Mouse (Mus musculus) intestine, embryonic 15.5 days (tissue): ENCODE measurements around the gene Cxcr4. TPM values are rescaled to one million over a fixed set of nuclear protein-coding genes. Genes with fewer than 3 reads are reported as not detected.
A peak's percentile ranks its signal among the peaks of the same experiment; 100 is the strongest.

Experiments
- ATAC-seq: fragments of 200-750 bp; cut with Nextera tagmentation; 2 replicates; pipeline ENCODE4 v1.8.0; 2017; ENCODE audit warnings: moderate TSS enrichment, moderate library complexity
- H3K27ac ChIP-seq: fragments of 300-500 bp; sonication (generic); 2 replicates; pipeline ENCODE4 v1.5.1; 2015; ENCODE audit warnings: mild to moderate bottlenecking, inconsistent platforms
- H3K27me3 ChIP-seq: fragments of 300-500 bp; sonication (generic); replicated peaks from 2 replicates; pipeline ENCODE4 v1.6.1; 2015; ENCODE audit warnings: inconsistent platforms
- H3K36me3 ChIP-seq: fragments of 300-500 bp; sonication (generic); 2 replicates; pipeline ENCODE4 v1.6.1; 2015; ENCODE audit warnings: inconsistent platforms
- H3K4me1 ChIP-seq: fragments of 300-500 bp; sonication (generic); replicated peaks from 2 replicates; pipeline ENCODE4 v1.6.1; 2015; ENCODE audit warnings: inconsistent platforms
- H3K4me2 ChIP-seq: fragments of 300-500 bp; sonication (generic); replicated peaks from 2 replicates; pipeline ENCODE4 v1.6.1; 2015; ENCODE audit warnings: mild to moderate bottlenecking, inconsistent platforms
- H3K4me3 ChIP-seq: fragments of 300-500 bp; sonication (generic); replicated peaks from 2 replicates; pipeline ENCODE4 v1.5.1; 2015; ENCODE audit warnings: inconsistent platforms
- H3K9ac ChIP-seq: fragments of 300-500 bp; sonication (generic); 2 replicates; pipeline ENCODE4 v1.6.1; 2015; ENCODE audit warnings: inconsistent platforms
- H3K9me3 ChIP-seq: fragments of 300-500 bp; sonication (generic); 2 replicates; pipeline ENCODE4 v1.6.1; 2016; ENCODE audit warnings: inconsistent platforms
- WGBS: fragments of 180-500 bp; shearing (Covaris S2); methylation state at CpG from one replicate; pipeline ENCODE4 v1.1.7; 2015; 5-methylcytosine and 5-hydroxymethylcytosine counted together
- polyA plus RNA-seq: library from polyadenylated mRNA; unstranded; fragments of >200 nt; fragmentation: Nextera tagmentation; extraction: Ambion mirVana; gene quantifications from 2 replicates; pipeline ENCODE4 v1.2.1, GENCODE M21; 2015

The Cxcr4 gene
- polyA plus RNA-seq, 1 experiment from 2014 or later, result 3.1 TPM

DNA sequence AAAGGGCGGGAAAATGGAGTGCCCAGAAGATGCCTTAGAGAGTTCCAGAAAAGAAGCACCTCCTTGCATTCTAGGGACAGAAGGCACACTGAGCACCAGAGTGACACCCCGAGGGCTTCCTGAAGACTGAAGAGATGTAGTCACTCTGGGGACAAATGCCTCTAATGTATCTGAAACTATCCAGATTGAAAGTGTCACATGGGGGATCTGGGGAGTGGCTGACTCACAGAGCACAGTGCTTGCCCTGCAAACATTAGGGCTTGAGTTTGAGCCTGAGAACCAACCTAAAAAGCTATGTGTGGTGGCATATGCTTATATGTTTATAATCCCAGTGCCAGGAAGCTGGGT lies 23.3 kb upstream of the Cxcr4 start:
- Histone ChIP-seq H3K27me3 (no peaks in the 10 kb centered on the region), H3K27ac (no peak overlapping the region), H3K4me1 (no peaks in the 10 kb centered on the region), H3K9me3 (no peaks in the 10 kb centered on the region), H3K9ac (no peak overlapping the region), H3K4me3 (no peak overlapping the region), H3K36me3 (no peaks in the 10 kb centered on the region), H3K4me2 (no peak overlapping the region)
- no peak for ATAC-seq
- 80% methylated on average over 2 of the region's 2 CpGs for WGBS

DNA sequence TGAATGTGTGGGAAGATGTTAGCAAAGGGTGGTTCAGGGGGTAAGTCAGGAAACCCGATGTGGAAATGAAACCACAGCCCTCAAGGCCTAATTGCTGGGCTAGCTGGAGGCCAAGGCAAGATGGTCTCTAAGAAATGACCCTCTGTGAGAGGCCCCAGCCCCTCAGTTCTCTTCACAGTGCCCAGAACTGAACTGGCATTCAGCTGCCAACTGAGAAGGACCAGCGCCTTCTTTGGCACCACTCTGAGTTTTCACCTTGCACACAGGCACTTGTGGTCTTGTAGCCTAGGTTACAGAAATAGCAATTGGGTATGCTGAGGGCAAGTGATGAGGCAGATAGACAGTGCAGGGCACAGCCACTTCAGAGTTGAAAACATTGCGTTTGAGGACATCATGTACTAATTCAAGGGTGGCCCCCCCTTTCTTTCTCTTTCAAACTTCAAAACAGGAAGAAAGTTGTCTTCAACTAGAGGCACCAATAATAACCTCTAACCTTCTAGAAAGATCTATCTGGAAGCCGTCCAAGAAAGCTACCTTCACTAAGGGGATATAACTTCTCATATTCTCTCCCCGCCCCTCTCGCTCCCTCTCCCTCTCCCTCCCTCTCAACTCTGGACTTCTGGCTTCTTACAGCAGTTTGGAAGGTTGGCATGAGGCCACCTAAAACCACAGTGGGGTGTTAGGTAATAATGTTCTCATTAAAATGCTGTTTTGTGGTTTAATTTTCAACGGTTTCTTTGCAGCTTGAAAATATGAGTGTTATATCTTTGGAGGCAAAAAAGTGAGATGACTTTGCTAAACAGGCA lies 22.8 kb upstream of the Cxcr4 start:
- ATAC-seq, result 0 out of 2 replicates have a peak, but pooled peaks have one; percentile 28

DNA sequence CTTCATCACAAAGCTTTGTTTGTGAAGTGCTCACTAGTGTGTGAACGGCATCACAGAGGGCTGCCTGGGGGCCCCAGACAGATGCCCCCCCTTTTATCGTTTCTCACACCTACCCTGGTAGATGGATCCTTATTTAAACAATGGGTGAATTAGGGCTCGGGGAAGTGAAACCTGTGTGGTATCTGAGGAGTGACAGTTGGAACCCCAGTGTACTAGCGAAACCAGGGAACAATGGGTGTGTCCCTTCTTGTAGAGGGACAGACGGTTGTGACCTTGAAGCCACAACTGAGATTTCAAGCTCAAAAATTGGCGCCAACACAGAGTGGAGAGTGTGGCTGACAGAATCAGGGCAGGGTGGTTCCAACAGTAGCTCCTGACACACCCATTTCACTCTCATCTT lies 16.0 kb upstream of the Cxcr4 start:
- H3K4me2 ChIP-seq, result no peak overlapping the region
- H3K9ac ChIP-seq, result no peak overlapping the region
- no peaks in the 10 kb centered on the region for H3K9me3 ChIP-seq
- no peak overlapping the region for H3K27ac ChIP-seq
- no peak for ATAC-seq
- no peaks in the 10 kb centered on the region for H3K4me1 ChIP-seq
- 58% methylated on average over 6 of the region's 6 CpGs for WGBS
- H3K4me3 ChIP-seq, result no peak overlapping the region
- H3K36me3 ChIP-seq, result no peaks in the 10 kb centered on the region
- H3K27me3 ChIP-seq, result no peaks in the 10 kb centered on the region

More for the DNA sequence above, 22.8 kb upstream of the Cxcr4 start:
- no peak overlapping the region for H3K4me3 ChIP-seq
- no peaks in the 10 kb centered on the region for H3K27me3 ChIP-seq
- WGBS, result 53% methylated on average over 7 of the region's 7 CpGs
- H3K36me3 ChIP-seq, result no peaks in the 10 kb centered on the region
- H3K4me2 ChIP-seq, result no peak overlapping the region
- H3K9ac ChIP-seq, result no peak overlapping the region
- H3K4me1 ChIP-seq, result no peaks in the 10 kb centered on the region
- H3K27ac ChIP-seq, result no peak overlapping the region
- no peaks in the 10 kb centered on the region for H3K9me3 ChIP-seq

DNA sequence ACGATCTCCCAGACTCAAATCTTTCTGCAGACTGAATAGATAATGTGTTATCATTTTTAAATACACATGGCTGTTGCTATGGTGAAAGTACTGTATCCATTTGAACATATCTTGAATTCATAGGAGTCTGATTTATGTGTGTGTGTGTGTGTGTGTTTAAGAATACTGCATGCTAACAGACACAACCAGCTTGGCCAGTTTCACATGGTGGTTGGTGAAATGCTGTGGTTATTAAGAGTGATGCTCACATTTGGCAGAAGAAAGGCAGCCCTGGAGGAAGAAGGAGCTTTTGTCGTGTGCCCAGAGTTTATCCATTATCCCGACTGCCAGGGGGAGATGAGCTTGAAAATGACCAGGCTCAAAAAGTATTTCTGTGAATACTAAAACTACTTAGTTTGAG lies 15.3 kb upstream of the Cxcr4 start:
- Histone ChIP-seq H3K9ac (no peak overlapping the region), H3K4me2 (no peak overlapping the region), H3K4me3 (no peak overlapping the region), H3K27ac (no peak overlapping the region), H3K27me3 (no peaks in the 10 kb centered on the region), H3K4me1 (no peaks in the 10 kb centered on the region), H3K9me3 (no peaks in the 10 kb centered on the region), H3K36me3 (no peaks in the 10 kb centered on the region)
- WGBS, result 62% methylated on average over 3 of the region's 3 CpGs
- ATAC-seq, result no peak

DNA sequence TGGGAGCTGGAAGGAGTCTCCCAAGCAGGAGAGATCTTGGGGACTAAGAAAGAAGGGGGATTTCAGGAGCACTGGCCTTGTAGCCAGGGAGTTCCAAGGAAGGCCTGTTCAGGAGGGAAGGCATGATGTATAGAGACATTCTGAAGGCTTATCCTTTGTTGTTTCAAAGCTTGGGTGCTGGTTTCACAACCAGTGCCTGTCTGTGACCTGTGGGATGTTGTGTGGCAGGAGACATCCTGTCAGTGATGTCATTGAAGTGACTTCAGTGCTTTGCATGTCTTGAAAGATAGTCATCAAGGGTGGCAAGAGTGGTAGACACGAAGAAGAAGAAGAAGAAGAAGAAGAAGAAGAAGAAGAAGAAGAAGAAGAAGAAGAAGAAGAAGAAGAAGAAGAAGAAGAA lies 13.7 kb upstream of the Cxcr4 start:
- Histone ChIP-seq H3K9ac (no peak overlapping the region), H3K27ac (no peak overlapping the region), H3K9me3 (no peaks in the 10 kb centered on the region), H3K4me2 (no peak overlapping the region), H3K4me3 (no peak overlapping the region), H3K4me1 (no peaks in the 10 kb centered on the region), H3K36me3 (no peaks in the 10 kb centered on the region), H3K27me3 (no peaks in the 10 kb centered on the region)
- no peak for ATAC-seq
- 80% methylated on average over 1 of the region's 1 CpGs for WGBS

DNA sequence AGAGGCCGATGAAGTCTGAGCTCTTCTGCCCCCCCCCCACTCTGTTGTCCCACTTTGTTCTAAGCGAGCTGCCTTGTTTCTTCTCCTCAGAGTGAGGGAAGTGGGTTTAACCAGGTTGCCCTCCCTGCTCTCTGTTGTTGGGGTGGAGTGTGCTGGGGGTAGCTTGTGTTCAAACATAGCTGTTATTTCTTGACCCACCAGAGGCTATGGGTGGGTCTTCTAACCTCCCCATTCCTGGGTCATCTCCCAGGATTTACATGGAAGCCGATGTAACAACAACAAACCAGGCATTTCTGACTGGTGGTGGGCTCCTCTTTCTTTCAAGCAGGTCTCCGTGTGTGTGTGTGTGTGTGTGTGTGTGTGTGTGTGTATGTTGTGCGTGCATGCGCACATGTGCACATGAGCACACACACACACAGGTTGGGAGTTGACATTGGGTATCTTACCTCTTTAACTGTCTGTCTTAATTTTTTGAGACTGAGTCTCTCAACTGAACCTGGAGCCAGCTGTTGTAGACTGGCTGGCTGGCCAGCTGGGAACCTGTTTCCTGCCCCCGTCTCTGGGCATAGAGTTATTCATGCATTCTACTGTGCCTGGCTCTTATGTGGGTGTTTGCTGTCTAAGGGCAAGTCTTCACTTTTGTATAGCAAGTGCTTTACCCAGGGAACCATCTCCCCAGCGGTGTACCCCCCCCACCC lies 10.7 kb upstream of the Cxcr4 start:
- Histone ChIP-seq H3K27me3 (no peaks in the 10 kb centered on the region), H3K4me2 (no peak overlapping the region), H3K9ac (no peak overlapping the region), H3K36me3 (no peaks in the 10 kb centered on the region), H3K27ac (no peak overlapping the region), H3K4me3 (no peak overlapping the region), H3K9me3 (no peaks in the 10 kb centered on the region), H3K4me1 (no peaks in the 10 kb centered on the region)
- 72% methylated on average over 8 of the region's 8 CpGs for WGBS
- ATAC-seq, result no peak

DNA sequence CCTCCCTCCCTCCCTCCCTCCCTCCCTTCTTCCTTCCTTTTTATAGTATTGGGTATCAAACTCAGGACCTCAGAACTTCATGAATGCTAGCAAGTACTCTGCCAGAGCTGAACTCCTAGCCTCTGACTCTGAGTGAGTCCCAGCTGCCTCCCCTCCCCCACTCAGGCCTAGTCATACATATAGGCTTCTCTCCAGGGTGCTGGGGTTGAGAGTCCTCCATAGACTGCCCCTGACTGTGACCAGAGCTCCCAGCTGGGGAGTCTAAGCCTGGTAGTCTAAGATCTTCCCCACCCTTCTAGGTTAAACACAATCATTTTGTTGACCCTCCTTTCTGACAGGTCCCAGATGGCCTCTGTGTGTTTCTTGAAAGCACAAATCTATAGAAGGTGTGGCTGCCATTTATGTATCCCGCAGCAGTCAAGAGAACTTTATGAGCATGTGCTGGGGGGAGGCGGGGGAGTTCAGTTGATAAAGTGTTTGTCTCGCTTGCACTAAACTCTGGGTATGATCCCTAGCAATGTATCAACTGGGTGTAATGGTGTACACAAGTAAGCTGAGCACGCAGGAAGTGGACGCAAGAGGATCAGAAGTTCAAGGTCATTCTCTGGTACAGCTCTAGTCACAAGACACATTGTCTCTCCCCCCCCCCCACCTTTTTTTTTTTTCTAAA lies 10.1 kb upstream of the Cxcr4 start:
- WGBS, result 36% methylated on average over 5 of the region's 5 CpGs
- no peak overlapping the region for H3K27ac ChIP-seq
- H3K36me3 ChIP-seq, result no peaks in the 10 kb centered on the region
- H3K4me1 ChIP-seq, result no peaks in the 10 kb centered on the region
- no peaks in the 10 kb centered on the region for H3K9me3 ChIP-seq
- H3K9ac ChIP-seq, result no peak overlapping the region
- ATAC-seq, result peak; percentile 90
- no peaks in the 10 kb centered on the region for H3K27me3 ChIP-seq
- no peak overlapping the region for H3K4me3 ChIP-seq
- no peak overlapping the region for H3K4me2 ChIP-seq

DNA sequence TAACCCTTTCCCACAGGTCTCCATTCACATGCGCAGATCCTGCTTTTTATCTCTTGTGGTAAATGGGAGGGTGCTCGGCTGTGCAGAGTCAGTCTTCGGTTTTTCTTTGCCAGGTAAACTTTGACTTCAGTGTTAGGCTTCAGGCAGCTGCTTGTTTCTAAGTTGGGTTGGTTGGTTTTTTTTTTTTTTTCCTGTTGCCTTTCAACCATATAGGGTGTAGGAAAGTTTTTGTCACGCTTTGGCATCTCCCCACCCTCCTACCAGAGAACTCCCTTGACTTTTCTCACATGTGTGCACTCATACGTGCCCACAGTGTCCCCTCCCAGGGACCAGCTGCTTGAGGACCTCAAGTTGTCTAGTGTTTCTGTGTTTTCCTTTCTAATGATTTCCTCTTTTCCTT lies 9.2 kb upstream of the Cxcr4 start:
- no peak overlapping the region for H3K4me3 ChIP-seq
- H3K27me3 ChIP-seq, result no peaks in the 10 kb centered on the region
- no peak for ATAC-seq
- no peak overlapping the region for H3K9ac ChIP-seq
- no peaks in the 10 kb centered on the region for H3K36me3 ChIP-seq
- H3K4me2 ChIP-seq, result no peak overlapping the region
- no peaks in the 10 kb centered on the region for H3K9me3 ChIP-seq
- H3K4me1 ChIP-seq, result no peaks in the 10 kb centered on the region
- no peak overlapping the region for H3K27ac ChIP-seq
- 68% methylated on average over 5 of the region's 5 CpGs for WGBS

DNA sequence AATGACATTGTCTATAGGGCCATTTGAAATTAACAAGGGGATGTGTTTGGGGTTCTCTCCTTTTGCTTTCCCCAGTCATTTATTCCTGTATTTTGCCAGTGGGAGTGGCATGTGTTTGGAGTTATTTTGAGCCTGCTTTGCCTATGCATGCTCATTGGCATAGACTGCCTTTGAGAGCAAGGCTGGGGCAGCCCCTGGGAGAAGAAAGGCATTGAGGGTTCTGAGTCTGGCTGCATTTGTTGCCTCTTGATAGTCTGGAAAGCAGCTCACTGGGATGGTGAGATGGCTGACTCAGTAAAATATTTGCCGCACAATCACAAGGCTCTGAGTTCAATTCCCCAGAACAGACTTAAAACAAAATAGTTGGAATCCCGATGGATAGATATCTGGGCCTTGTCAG lies 8.5 kb upstream of the Cxcr4 start:
- Histone ChIP-seq H3K9ac (no peak overlapping the region), H3K9me3 (no peaks in the 10 kb centered on the region), H3K4me2 (no peak overlapping the region), H3K27me3 (no peaks in the 10 kb centered on the region), H3K36me3 (no peaks in the 10 kb centered on the region), H3K4me3 (no peak overlapping the region), H3K4me1 (0 out of 2 replicates have a peak, but pooled peaks cover 3% of the 10 kb centered on the region), H3K27ac (no peak overlapping the region)
- WGBS, result 87% methylated on average over 2 of the region's 2 CpGs
- no peak for ATAC-seq

DNA sequence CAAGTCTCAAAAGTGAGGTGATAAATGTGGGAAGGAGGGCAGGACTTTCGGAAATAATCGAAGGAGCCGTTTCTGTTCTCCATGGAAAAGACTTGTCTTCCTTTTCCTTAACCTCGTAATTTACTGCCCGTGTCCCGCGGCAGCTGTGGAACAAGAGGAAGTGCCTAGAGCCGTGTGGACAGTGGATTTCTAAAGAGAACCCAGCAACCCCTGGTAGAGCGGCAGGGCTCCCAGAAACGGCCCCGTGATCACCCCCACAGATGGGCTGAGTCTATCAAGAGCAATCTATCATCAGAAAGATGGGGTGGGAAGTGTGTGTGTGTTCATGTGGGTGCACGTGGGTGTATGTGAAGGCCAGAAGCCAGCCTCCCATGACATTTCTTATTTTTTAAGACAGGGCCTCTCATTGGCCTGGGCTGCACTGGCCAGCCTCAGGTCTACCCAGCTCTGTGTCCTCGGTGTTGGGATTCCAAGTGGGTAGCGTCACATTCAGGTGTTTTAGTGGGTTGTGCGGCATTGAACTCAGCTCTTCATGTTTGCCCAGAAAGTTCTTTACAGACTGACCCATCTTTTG lies 5.2 kb upstream of the Cxcr4 start:
- Histone ChIP-seq H3K4me3 (no peak overlapping the region), H3K9me3 (no peaks in the 10 kb centered on the region), H3K9ac (no peak overlapping the region), H3K36me3 (no peaks in the 10 kb centered on the region), H3K27me3 (no peaks in the 10 kb centered on the region), H3K4me1 (peaks cover 14% of the 10 kb centered on the region), H3K27ac (no peak overlapping the region), H3K4me2 (no peak overlapping the region)
- no peak for ATAC-seq
- WGBS, result 56% methylated on average over 15 of the region's 15 CpGs

DNA sequence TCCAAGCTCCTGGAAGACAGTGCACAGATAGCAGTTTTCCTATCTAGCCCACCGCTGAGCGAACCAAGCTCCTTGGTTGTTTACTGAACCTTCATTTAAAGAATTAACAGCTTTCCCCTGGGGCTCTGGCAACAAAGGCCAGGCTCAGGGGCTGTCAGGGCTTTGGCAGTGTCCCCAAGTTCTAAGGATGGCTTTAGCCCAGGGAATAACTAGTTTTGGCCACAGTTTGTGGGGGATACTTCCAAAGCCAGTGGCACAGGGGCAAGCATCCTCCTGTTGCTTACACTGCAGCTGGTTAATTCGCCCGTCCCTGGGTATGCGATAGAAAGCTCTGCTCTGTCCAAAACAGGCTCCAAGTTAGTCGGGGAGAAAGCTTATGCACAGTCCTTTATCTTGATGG lies 3.4 kb upstream of the Cxcr4 start:
- WGBS, result 24% methylated on average over 6 of the region's 6 CpGs
- H3K27me3 ChIP-seq, result peaks cover 4% of the 10 kb centered on the region; the same call in 1 of the 2 replicates
- no peak overlapping the region for H3K9ac ChIP-seq
- H3K36me3 ChIP-seq, result no peaks in the 10 kb centered on the region
- no peak overlapping the region for H3K4me3 ChIP-seq
- no peak overlapping the region for H3K27ac ChIP-seq
- H3K4me1 ChIP-seq, result peaks cover 17% of the 10 kb centered on the region
- ATAC-seq, result no peak
- H3K4me2 ChIP-seq, result no peak overlapping the region
- no peaks in the 10 kb centered on the region for H3K9me3 ChIP-seq

DNA sequence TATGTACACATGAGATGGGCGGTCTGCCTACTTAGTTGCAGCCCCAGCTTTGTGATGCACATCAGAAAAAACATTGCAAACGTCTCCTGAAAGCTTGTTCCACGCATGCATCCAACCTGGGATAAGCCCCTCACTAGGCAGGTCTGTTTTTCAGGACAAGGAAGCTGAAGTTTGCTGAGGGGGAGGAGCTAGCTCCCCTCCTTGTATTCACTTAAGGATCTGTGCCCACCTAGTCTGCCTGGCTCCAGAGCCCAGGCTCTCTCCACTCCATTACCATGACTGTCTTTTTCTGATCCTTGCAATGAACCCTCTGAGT lies 3.0 kb upstream of the Cxcr4 start:
- Histone ChIP-seq H3K36me3 (no peaks in the 10 kb centered on the region), H3K9me3 (no peaks in the 10 kb centered on the region), H3K9ac (no peak overlapping the region), H3K4me1 (peaks cover 17% of the 10 kb centered on the region), H3K4me3 (no peak overlapping the region), H3K27ac (no peak overlapping the region), H3K4me2 (no peak overlapping the region), H3K27me3 (peaks cover 4% of the 10 kb centered on the region; the same call in 1 of the 2 replicates)
- 36% methylated on average over 3 of the region's 3 CpGs for WGBS
- ATAC-seq, result no peak
